Mouse (Mus musculus) MEL (cell line): Measurements from ENCODE around the gene Gm20604. TPM values are rescaled to one million over a fixed set of nuclear protein-coding genes. Genes with fewer than 3 reads are reported as not detected.

Experiments
- DNase-seq: peaks from one replicate; pipeline ENCODE4 v3.0.0; 2011; ENCODE audit warnings: low read depth, low spot score
- H3K27ac ChIP-seq: 2 replicates; pipeline ENCODE4 v1.5.1; 2012; ENCODE audit warnings: low read depth, mild to moderate bottlenecking, control low read depth, low read length, moderate library complexity; ENCODE audit not compliant: control insufficient read depth
- H3K27me3 ChIP-seq, 2 experiments: fragments of 150-350 bp in 1 of 2; sonication (generic) in 1 of 2; 2 replicates each; pipeline ENCODE4 v1.6.1; 2012; ENCODE audit warnings: low read length in 2 of 2, mild to moderate bottlenecking in 2 of 2, improper control_type of control experiment in 1 of 2, moderate library complexity in 1 of 2; ENCODE audit not compliant: insufficient read depth in 2 of 2, control insufficient read depth in 1 of 2
- H3K36me3 ChIP-seq, 2 experiments: 2 replicates each; pipeline ENCODE4 v1.6.1; 2012 to 2014; ENCODE audit warnings: low read length in 2 of 2, improper control_type of control experiment in 1 of 2, inconsistent platforms in 1 of 2, mild to moderate bottlenecking in 1 of 2; ENCODE audit not compliant: insufficient read depth in 2 of 2, control insufficient read depth in 1 of 2
- H3K4me1 ChIP-seq, 2 experiments: fragments of 150-350 bp in 1 of 2; sonication (generic) in 1 of 2; 2 replicates each; pipeline ENCODE4 v1.6.1; 2012; ENCODE audit warnings: low read length in 2 of 2, improper control_type of control experiment in 1 of 2, mild to moderate bottlenecking in 1 of 2; ENCODE audit not compliant: insufficient read depth in 2 of 2, control insufficient read depth in 1 of 2
- H3K4me3 ChIP-seq, 2 experiments: fragments of 150-350 bp in 1 of 2; sonication (generic) in 1 of 2; 2 replicates each; pipeline ENCODE4 v1.5.1; 2012; ENCODE audit warnings: low read depth in 2 of 2, low read length in 2 of 2, mild to moderate bottlenecking in 2 of 2, moderate library complexity in 2 of 2, control low read depth in 1 of 2, improper control_type of control experiment in 1 of 2; ENCODE audit not compliant: control insufficient read depth in 1 of 2, insufficient read depth in 1 of 2
- H3K79me2 ChIP-seq: 2 replicates; pipeline ENCODE4 v1.6.1; 2012; ENCODE audit warnings: mild to moderate bottlenecking, low read length, moderate library complexity; ENCODE audit not compliant: control insufficient read depth, poor library complexity, insufficient read depth
- H3K9ac ChIP-seq: 2 replicates; pipeline ENCODE4 v1.6.1; 2012; ENCODE audit warnings: low read depth, mild to moderate bottlenecking, control low read depth, low read length, moderate library complexity; ENCODE audit not compliant: control insufficient read depth, poor library complexity, severe bottlenecking
- H3K9me3 ChIP-seq: fragments of 150-350 bp; sonication (generic); replicated peaks from 2 replicates; pipeline ENCODE4 v1.6.1; 2012; ENCODE audit warnings: mild to moderate bottlenecking, low read length, improper control_type of control experiment, moderate library complexity; ENCODE audit not compliant: insufficient read depth
- CHD1 ChIP-seq: IDR thresholded peaks from 2 replicates; pipeline ENCODE4 v1.6.1; 2012; ENCODE audit warnings: low read depth, mild to moderate bottlenecking, inconsistent platforms, low read length, improper control_type of control experiment
- E2F4 ChIP-seq: IDR thresholded peaks from 2 replicates; pipeline ENCODE4 v1.6.1; 2011; ENCODE audit warnings: low read depth, low read length, improper control_type of control experiment, borderline replicate concordance
- ELF1 ChIP-seq: IDR thresholded peaks from 2 replicates; pipeline ENCODE4 v1.6.1; 2014; ENCODE audit warnings: low read depth, mild to moderate bottlenecking, inconsistent platforms, low read length, improper control_type of control experiment, moderate library complexity
- EP300 ChIP-seq, 2 experiments: IDR thresholded peaks; 2 replicates each; pipeline ENCODE4 v1.6.1; 2011; ENCODE audit warnings: improper control_type of control experiment in 2 of 2, low read length in 2 of 2, low read depth in 1 of 2, mild to moderate bottlenecking in 1 of 2
- ETS1 ChIP-seq: IDR thresholded peaks from 2 replicates; pipeline ENCODE4 v1.6.1; 2012; ENCODE audit warnings: low read depth, mild to moderate bottlenecking, inconsistent platforms, low read length, improper control_type of control experiment, moderate library complexity
- GATA1 ChIP-seq: IDR thresholded peaks from 2 replicates; pipeline ENCODE4 v1.6.1; 2011; ENCODE audit warnings: low read depth, low read length, improper control_type of control experiment
- JUND ChIP-seq: IDR thresholded peaks from 2 replicates; pipeline ENCODE4 v1.6.1; 2011; ENCODE audit warnings: low read depth, mild to moderate bottlenecking, improper control_type of control experiment, low read length
- MAFK ChIP-seq: IDR thresholded peaks from 2 replicates; pipeline ENCODE4 v1.6.1; 2011; ENCODE audit warnings: low read depth, mild to moderate bottlenecking, low read length, improper control_type of control experiment, borderline replicate concordance
- MAX ChIP-seq: IDR thresholded peaks from 2 replicates; pipeline ENCODE4 v1.6.1; 2011; ENCODE audit warnings: low read length, improper control_type of control experiment
- MEF2A ChIP-seq: IDR thresholded peaks from 2 replicates; pipeline ENCODE4 v1.6.1; 2014; ENCODE audit warnings: low read depth, mild to moderate bottlenecking, inconsistent platforms, low read length, improper control_type of control experiment; ENCODE audit not compliant: poor library complexity, insufficient replicate concordance, severe bottlenecking; ENCODE audit errors: extremely low read depth
- MXI1 ChIP-seq: IDR thresholded peaks from 2 replicates; pipeline ENCODE4 v1.6.1; 2011; ENCODE audit warnings: mild to moderate bottlenecking, low read depth, low read length, improper control_type of control experiment
- MYC ChIP-seq: IDR thresholded peaks from 2 replicates; pipeline ENCODE4 v1.6.1; 2011; ENCODE audit warnings: low read depth, mild to moderate bottlenecking, low read length, improper control_type of control experiment, moderate library complexity
- NELFE ChIP-seq: IDR thresholded peaks from 2 replicates; pipeline ENCODE4 v1.6.1; 2011; ENCODE audit warnings: low read depth, low read length, improper control_type of control experiment
- NRF1 ChIP-seq: IDR thresholded peaks from 2 replicates; pipeline ENCODE4 v1.6.1; 2014; ENCODE audit warnings: low read depth, mild to moderate bottlenecking, inconsistent platforms, low read length, improper control_type of control experiment, moderate library complexity; ENCODE audit not compliant: poor library complexity, insufficient read depth, severe bottlenecking
- POLR2A ChIP-seq, 2 experiments: IDR thresholded peaks; 2 replicates each; pipeline ENCODE4 v1.6.1; 2011 to 2012; ENCODE audit warnings: low read length in 2 of 2, mild to moderate bottlenecking in 2 of 2, control low read depth in 1 of 2, improper control_type of control experiment in 1 of 2, low read depth in 1 of 2, moderate library complexity in 1 of 2; ENCODE audit not compliant: control insufficient read depth in 1 of 2, insufficient read depth in 1 of 2, poor library complexity in 1 of 2
- POLR2AphosphoS5 ChIP-seq: IDR thresholded peaks from 2 replicates; pipeline ENCODE4 v1.6.1; 2012; ENCODE audit warnings: low read depth, borderline replicate concordance, mild to moderate bottlenecking, inconsistent platforms, low read length, moderate library complexity, mixed read lengths
- RAD21 ChIP-seq: IDR thresholded peaks from 2 replicates; pipeline ENCODE4 v1.6.1; 2011; ENCODE audit warnings: mild to moderate bottlenecking, low read depth, low read length, improper control_type of control experiment
- SIN3A ChIP-seq: IDR thresholded peaks from 2 replicates; pipeline ENCODE4 v1.6.1; 2012; ENCODE audit warnings: low read length, improper control_type of control experiment, inconsistent platforms
- TBP ChIP-seq: IDR thresholded peaks from 2 replicates; pipeline ENCODE4 v1.8.0; 2011; ENCODE audit warnings: low read depth, low read length, improper control_type of control experiment
- UBTF ChIP-seq: IDR thresholded peaks from 2 replicates; pipeline ENCODE4 v1.6.1; 2012; ENCODE audit warnings: low read depth, mild to moderate bottlenecking, inconsistent platforms, low read length, improper control_type of control experiment, moderate library complexity, borderline replicate concordance; ENCODE audit not compliant: insufficient read depth
- ZC3H11A ChIP-seq: IDR thresholded peaks from 2 replicates; pipeline ENCODE4 v1.6.1; 2012; ENCODE audit warnings: low read depth, mild to moderate bottlenecking, inconsistent platforms, low read length, improper control_type of control experiment
- ZKSCAN1 ChIP-seq: IDR thresholded peaks from 2 replicates; pipeline ENCODE4 v1.6.1; 2012; ENCODE audit warnings: low read depth, mild to moderate bottlenecking, inconsistent platforms, low read length, improper control_type of control experiment, moderate library complexity
- ZMIZ1 ChIP-seq: IDR thresholded peaks from 2 replicates; pipeline ENCODE4 v1.6.1; 2012; ENCODE audit warnings: low read depth, mild to moderate bottlenecking, inconsistent platforms, low read length, improper control_type of control experiment, moderate library complexity
- polyA plus RNA-seq, 2 experiments: library from polyadenylated mRNA; stranded (reverse) in 1 of 2; unstranded in 1 of 2; fragments of >175 nt in 1 of 2; fragments of >200 nt in 1 of 2; gene quantifications; 2 replicates each; pipeline versions ENCODE4 v1.2.1 to v1.2.4; 2012; ENCODE audit warnings: low replicate concordance in 2 of 2, low read depth in 1 of 2; ENCODE audit not compliant: insufficient read length in 2 of 2, insufficient read depth in 1 of 2, missing spikeins in 1 of 2
- total RNA-seq: library from RNA; depleted of rRNA; stranded (reverse); fragments of 300-350 nt; gene quantifications from 2 replicates; pipeline ENCODE4 v1.2.3, GENCODE M21; 2012

The Gm20604 gene
- total and polyA plus RNA-seq, 3 experiments: 7.9 to 8.8 TPM; not detected in 1

- peak; percentile 57; the same call in 1 of the 2 replicates for TF ChIP-seq MXI1
- TF ChIP-seq SIN3A: peak; percentile 76
- no peak for TF ChIP-seq MEF2A
Observed at GRCm38 (mm10) chr12:102705216-102705871, 53.1 kb downstream of the Gm20604 start (continued).

GRCm38 (mm10) chr12:102704457-102705198 lies 53.8 kb downstream of the Gm20604 start, which contains the start of gene Itpk1:
Gene Itpk1, minus strand, starts transcription at chr12:102704930.
- Histone ChIP-seq H3K9me3 (no peaks in the 10 kb centered on the region), H3K4me3 (peak within 1 kb of the TSS; percentile 93 to 98)
- peak; percentile 52 for DNase-seq

GRCm38 (mm10) chr12:102703921-102704408 lies 54.5 kb downstream of the Gm20604 start:
- peak; percentile 73 for DNase-seq
- peak overlapping the region; percentile 84 for H3K9ac ChIP-seq

More at GRCm38 (mm10) chr12:102704457-102705198, 53.8 kb downstream of the Gm20604 start, which contains the start of gene Itpk1:
- Histone ChIP-seq H3K27ac (peak within 1 kb of the TSS; percentile 62), H3K9ac (peak within 1 kb of the TSS; percentile 84), H3K79me2 (peaks cover 26% of the 10 kb centered on the region), H3K4me1 (peaks cover 9 to 20% of the 10 kb centered on the region in 2 experiments), H3K27me3 (no peaks in the 10 kb centered on the region), H3K36me3 (peaks cover 0 to 5% of the 10 kb centered on the region in 2 experiments; a peak in 2 of 4 replicates)
- TF ChIP-seq SIN3A: no peak
- 0 out of 2 replicates have a peak, but pooled peaks have one; percentile 25 for TF ChIP-seq NRF1
- TF ChIP-seq MAFK: no peak
- no peak for TF ChIP-seq MYC
- TF ChIP-seq ELF1: no peak
- no peak for TF ChIP-seq POLR2AphosphoS5
- no peak for TF ChIP-seq JUND
- no peak for TF ChIP-seq ETS1
- no peak for TF ChIP-seq RAD21
- no peak for TF ChIP-seq ZMIZ1
- no peak for TF ChIP-seq CHD1
- no peak for TF ChIP-seq E2F4
- TF ChIP-seq EP300 (IDR thresholded peaks at IDR 0.05; ENCODE audit: low read depth in 1 of 2, low read length in 2 of 2): no peak
- TF ChIP-seq POLR2A (IDR thresholded peaks at IDR 0.05; ENCODE audit: control insufficient read depth in 1 of 2, insufficient read depth in 1 of 2, low read depth in 1 of 2, low read length in 2 of 2, poor library complexity in 1 of 2): peak; percentile 31 to 49; a peak in 2 of 4 replicates
- peak; percentile 53 for TF ChIP-seq NELFE
- TF ChIP-seq ZC3H11A: no peak
- TF ChIP-seq UBTF: no peak

More at GRCm38 (mm10) chr12:102703921-102704408, 54.5 kb downstream of the Gm20604 start:
- Histone ChIP-seq H3K4me3 (peak overlapping the region; percentile 93 to 98), H3K9me3 (no peaks in the 10 kb centered on the region), H3K27ac (no peak overlapping the region), H3K27me3 (no peaks in the 10 kb centered on the region), H3K79me2 (peaks cover 31% of the 10 kb centered on the region), H3K36me3 (peaks cover 0 to 5% of the 10 kb centered on the region in 2 experiments; a peak in 2 of 4 replicates), H3K4me1 (peaks cover 9 to 20% of the 10 kb centered on the region in 2 experiments)
- TF ChIP-seq ZKSCAN1 (peak; percentile 95), MYC (0 out of 2 replicates have a peak, but pooled peaks have one; percentile 55), MAX (peak; percentile 82), GATA1 (no peak), SIN3A (peak; percentile 30; the same call in 1 of the 2 replicates), TBP (no peak), MXI1 (peak; percentile 90)
